Mouse (Mus musculus): ENCODE measurements around the gene Slc35b2. TPM values are rescaled to one million over a fixed set of nuclear protein-coding genes. Genes with fewer than 3 reads are reported as not detected.

The Slc35b2 gene
- polyA plus RNA-seq, 1 experiment, result 22.7 TPM

DNA sequence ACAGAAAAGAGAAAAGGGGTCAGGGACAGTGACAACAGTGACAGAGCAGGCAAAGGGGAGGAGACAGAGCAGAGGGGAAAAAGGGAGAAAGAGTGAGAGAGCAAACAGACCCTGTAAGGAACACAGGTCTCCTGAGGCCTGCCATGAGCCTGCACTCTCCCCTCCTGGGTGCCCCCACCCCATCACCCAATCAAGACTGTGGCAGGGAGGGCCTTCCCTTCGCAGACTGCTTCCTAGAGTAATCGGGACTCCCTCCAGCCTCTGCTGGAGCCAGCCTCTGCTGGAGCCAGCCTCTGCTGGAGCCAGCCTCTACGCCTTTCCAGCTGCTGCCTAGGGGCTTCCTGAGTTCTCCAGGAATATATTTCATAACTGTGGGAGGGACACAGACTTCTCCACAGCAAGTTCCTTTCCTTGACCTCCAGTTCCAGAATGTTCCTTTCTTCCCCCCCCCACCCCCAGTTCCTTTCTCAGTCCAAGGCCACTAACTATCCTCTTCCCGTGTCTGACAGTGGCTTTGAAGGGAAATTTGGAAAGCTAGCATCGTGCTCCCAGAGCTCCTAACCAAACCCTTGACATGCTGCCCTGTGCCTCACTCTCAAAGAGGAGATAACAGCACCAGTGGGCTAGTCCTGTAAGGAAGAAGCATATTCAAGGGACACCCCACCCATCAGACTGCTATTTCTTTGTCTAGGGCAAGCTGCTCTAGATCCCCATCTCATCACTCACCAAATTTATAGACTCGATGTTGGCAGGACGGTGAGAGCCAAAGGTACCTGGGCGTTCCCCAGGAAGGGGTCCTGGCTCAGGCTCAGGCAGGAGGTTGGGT, 29.1 kb downstream of the Slc35b2 start:
- WGBS, result 43% methylated on average over 8 of the region's 8 CpGs
- Histone ChIP-seq H3K4me3 (replicated peaks; ENCODE audit: control insufficient read depth, low read depth, low read length) (peak overlapping the region; percentile 14), H3K4me1 (ENCODE audit: control insufficient read depth, insufficient read depth, low read length) (peaks cover 1% of the 10 kb centered on the region), H3K27ac (ENCODE audit: control insufficient read depth, insufficient read depth, low read depth, low read length, poor library complexity) (peak overlapping the region; percentile 50)
- TF ChIP-seq POLR2A (IDR thresholded peaks at IDR 0.05; ENCODE audit: borderline replicate concordance, control insufficient read depth, low read depth, low read length) (no peak), CTCF (IDR thresholded peaks at IDR 0.05; ENCODE audit: control insufficient read depth, insufficient read depth, low read length) (no peak)

DNA sequence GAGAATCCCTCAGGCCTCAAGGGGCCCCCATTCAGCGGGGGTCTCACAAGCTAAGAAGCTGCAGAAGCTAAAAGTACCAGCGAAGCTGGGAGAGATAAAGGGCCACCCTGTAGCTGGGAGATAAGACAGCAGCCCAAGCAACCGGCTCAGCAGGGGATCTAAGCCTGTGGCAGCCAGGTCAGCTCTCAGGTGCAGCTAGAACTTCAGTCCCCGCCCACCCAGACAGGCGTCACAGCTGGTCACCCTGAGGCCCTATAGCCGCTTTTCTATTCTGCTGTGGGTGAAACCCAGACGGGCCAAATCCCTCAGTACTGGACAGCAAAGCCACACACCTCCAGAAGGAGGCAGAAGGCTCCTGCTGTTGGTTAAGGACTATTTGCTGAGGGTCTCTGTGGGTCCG, 29.8 kb downstream of the Slc35b2 start:
- 44% methylated on average over 8 of the region's 8 CpGs for WGBS

DNA sequence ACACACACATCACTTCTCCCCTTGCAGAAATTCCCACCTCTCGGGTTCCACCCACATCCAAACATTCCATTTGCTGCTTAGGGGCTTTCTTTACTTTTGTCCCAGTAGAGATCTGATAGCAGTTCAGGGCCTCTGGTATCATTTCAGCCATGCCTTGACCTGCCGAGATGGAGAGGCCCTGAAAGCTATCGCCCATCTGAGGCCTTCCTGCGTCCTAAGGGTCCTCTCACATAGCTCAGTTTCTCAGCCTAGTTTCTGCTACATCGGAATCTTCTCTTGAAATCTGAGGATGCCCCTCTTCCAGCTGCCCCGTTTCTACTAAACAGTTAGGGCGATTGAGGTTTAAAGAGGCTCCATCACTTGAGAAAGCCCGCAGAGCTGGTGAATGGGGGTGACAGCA, 30.5 kb downstream of the Slc35b2 start:
- 41% methylated on average over 8 of the region's 8 CpGs for WGBS
- TF ChIP-seq POLR2A (IDR thresholded peaks at IDR 0.05; ENCODE audit: borderline replicate concordance, control insufficient read depth, low read depth, low read length) (no peak), CTCF (IDR thresholded peaks at IDR 0.05; ENCODE audit: control insufficient read depth, insufficient read depth, low read length) (no peak)
- Histone ChIP-seq H3K27ac (ENCODE audit: control insufficient read depth, insufficient read depth, low read depth, low read length, poor library complexity) (peak overlapping the region; percentile 30; the same call in 1 of the 2 replicates), H3K4me3 (replicated peaks; ENCODE audit: control insufficient read depth, low read depth, low read length) (peak overlapping the region; percentile 57), H3K4me1 (ENCODE audit: control insufficient read depth, insufficient read depth, low read length) (peaks cover 1% of the 10 kb centered on the region)

More for the DNA sequence above, 29.8 kb downstream of the Slc35b2 start:
- no peak for TF ChIP-seq CTCF (IDR thresholded peaks at IDR 0.05; ENCODE audit: control insufficient read depth, insufficient read depth, low read length)
- TF ChIP-seq POLR2A (IDR thresholded peaks at IDR 0.05; ENCODE audit: borderline replicate concordance, control insufficient read depth, low read depth, low read length), result no peak
- Histone ChIP-seq H3K27ac (ENCODE audit: control insufficient read depth, insufficient read depth, low read depth, low read length, poor library complexity) (peak overlapping the region; percentile 50), H3K4me3 (replicated peaks; ENCODE audit: control insufficient read depth, low read depth, low read length) (peak overlapping the region; percentile 57), H3K4me1 (ENCODE audit: control insufficient read depth, insufficient read depth, low read length) (peaks cover 1% of the 10 kb centered on the region)

DNA sequence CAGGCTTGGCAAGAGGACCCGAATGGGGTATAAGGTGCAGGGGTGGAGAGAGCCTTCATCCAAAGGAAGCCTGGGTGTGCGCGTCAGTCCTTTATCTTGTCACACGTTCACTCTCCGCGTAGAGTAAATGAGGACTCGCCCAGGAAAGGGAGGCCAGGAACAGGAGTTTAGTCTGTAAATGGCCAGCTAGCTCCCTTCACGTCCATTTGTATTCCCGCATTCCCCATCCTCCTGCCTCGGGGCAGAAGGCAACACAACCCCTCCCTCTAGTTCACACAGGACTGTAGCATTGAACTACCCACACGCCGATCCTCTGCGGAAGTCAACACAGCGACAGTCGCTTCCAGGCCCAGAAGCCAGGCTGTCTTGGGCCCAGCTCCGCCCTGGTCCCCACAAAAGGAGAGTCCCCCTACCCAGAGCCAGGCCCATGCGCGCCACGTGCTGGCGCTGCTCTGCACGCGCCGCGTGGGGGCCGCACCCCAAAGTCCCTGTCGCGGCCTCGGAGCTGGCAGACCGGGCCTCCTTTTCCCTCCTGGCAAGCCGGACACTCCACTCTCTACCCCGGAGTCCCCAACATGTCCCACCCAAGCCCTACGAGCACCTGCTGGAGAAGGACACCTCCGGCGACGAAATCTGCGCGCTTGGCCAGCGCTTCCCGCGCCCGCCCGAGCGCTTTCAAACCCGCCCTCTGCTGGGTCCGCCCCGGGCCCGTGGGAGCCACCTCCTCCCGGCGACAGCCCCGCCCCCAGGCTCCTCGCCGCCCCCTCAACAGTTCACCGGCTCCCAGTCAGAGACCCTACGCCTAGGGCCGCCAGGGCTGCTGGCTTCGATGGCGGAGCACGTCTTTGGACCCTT, 31.4 kb downstream of the Slc35b2 start:
- peak overlapping the region; percentile 46 for H3K27ac ChIP-seq (ENCODE audit: control insufficient read depth, insufficient read depth, low read depth, low read length, poor library complexity)
- peaks cover 1% of the 10 kb centered on the region for H3K4me1 ChIP-seq (ENCODE audit: control insufficient read depth, insufficient read depth, low read length)
- WGBS, result under 1% methylated on average over 58 of the region's 58 CpGs
- peak overlapping the region; percentile 91 for H3K4me3 ChIP-seq (replicated peaks; ENCODE audit: control insufficient read depth, low read depth, low read length)
- TF ChIP-seq CTCF (IDR thresholded peaks at IDR 0.05; ENCODE audit: control insufficient read depth, insufficient read depth, low read length) (no peak), POLR2A (IDR thresholded peaks at IDR 0.05; ENCODE audit: borderline replicate concordance, control insufficient read depth, low read depth, low read length) (peak; percentile 52; the same call in 1 of the 2 replicates)

DNA sequence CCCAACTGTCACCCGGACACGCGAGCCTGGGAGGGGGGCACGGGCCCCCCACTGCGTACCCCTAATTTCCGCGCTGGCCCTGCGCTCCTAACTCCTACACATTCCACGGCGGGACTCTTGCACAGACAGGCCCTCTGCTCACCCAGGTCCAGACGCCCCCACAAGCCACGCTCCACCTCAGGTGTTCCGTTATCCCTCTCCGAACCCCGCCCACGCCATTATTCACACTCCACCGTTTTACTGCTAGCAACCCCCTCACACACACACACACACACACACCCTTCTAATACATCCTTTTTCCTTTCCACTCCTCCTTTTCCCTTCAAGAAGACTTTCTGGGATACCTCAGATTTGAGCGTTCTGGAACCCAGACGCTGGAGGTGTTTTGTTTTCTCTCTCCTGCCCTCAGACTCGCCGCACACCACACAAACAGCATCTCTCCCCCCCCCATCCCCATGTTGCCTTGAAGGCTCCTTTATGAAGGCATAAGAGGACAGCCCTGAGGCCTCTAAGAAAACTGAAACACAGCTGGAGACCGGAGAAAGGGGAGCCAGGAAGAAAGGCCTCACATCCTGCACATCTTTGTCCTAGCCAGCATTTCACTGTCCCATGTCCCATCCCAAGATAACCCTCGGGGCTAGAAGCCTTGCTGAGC, 32.2 kb downstream of the Slc35b2 start:
- H3K27ac ChIP-seq (ENCODE audit: control insufficient read depth, insufficient read depth, low read depth, low read length, poor library complexity), result peak overlapping the region; percentile 21; the same call in 1 of the 2 replicates
- 18% methylated on average over 23 of the region's 23 CpGs for WGBS
- no peak for TF ChIP-seq CTCF (IDR thresholded peaks at IDR 0.05; ENCODE audit: control insufficient read depth, insufficient read depth, low read length)
- TF ChIP-seq POLR2A (IDR thresholded peaks at IDR 0.05; ENCODE audit: borderline replicate concordance, control insufficient read depth, low read depth, low read length), result no peak
- H3K4me3 ChIP-seq (replicated peaks; ENCODE audit: control insufficient read depth, low read depth, low read length), result peak overlapping the region; percentile 91
- H3K4me1 ChIP-seq (ENCODE audit: control insufficient read depth, insufficient read depth, low read length), result peaks cover 1% of the 10 kb centered on the region

DNA sequence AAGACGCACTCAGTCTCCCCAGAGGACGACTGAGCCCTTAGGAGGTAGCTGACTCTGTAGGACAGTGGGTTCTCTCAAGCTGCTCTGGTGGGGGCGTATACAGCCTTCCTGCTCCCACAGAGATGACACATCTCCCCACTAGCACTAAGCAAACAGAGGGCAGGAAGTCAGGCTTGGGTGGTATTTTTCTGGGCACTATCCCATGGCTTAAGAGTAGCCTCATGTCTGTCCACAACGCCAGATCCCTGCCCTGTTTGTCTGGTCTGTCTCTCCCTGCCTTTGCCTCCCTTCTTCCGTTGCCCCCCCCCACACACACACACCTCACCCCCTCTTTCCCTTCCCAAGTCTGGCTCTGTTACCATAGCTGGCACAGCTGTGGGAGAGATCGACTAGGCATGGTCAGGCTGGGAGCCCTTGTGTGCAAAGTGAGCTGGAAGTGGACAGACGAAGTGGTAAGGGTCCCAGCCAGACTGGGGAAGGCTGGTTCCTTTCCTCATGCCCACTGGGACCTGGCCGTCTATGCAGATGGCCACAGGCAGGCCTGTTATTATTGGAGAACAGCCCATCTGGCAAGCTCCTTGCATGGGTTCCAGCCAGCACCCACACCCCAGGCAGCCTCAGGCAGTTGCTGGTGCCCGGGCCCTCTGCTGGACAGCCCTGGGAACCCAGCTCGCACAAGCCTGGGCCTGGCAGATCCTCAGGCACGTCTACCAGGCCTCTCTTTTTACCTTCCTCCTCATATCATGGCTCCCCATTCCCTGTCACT, 33.1 kb downstream of the Slc35b2 start:
- WGBS, result 40% methylated on average over 11 of the region's 11 CpGs
- Histone ChIP-seq H3K4me3 (replicated peaks; ENCODE audit: control insufficient read depth, low read depth, low read length) (no peak overlapping the region), H3K27ac (ENCODE audit: control insufficient read depth, insufficient read depth, low read depth, low read length, poor library complexity) (0 out of 2 replicates have a peak overlapping the region, but pooled peaks have one; percentile 21), H3K4me1 (ENCODE audit: control insufficient read depth, insufficient read depth, low read length) (peaks cover 1% of the 10 kb centered on the region)
- peak; percentile 60 for TF ChIP-seq CTCF (IDR thresholded peaks at IDR 0.05; ENCODE audit: control insufficient read depth, insufficient read depth, low read length)
- no peak for TF ChIP-seq POLR2A (IDR thresholded peaks at IDR 0.05; ENCODE audit: borderline replicate concordance, control insufficient read depth, low read depth, low read length)

DNA sequence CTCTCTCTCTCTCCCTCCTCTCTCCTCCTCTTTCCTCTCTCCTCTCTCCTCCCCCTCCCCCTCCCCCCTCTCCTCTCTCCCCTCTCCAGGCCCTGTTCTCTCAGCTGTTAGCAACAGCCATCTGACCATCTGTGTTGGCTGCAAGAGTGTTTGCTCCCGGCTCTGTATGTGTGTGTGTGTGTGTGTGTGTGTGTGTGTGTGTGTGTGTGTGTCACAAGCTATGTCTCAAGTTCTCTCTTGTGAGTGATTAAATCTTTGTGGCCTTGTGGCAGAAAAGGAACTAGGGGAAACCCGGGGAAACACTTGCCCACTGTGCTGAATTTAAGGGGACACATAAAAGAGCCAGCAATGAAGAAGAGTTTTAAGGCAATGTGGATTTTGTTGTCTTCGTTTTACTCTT, 34.1 kb downstream of the Slc35b2 start:
- no peak overlapping the region for H3K27ac ChIP-seq (ENCODE audit: control insufficient read depth, insufficient read depth, low read depth, low read length, poor library complexity)
- peaks cover 1% of the 10 kb centered on the region for H3K4me1 ChIP-seq (ENCODE audit: control insufficient read depth, insufficient read depth, low read length)
- WGBS, result 8% methylated on average over 3 of the region's 3 CpGs

More for the DNA sequence above, 34.1 kb downstream of the Slc35b2 start:
- no peak for TF ChIP-seq CTCF (IDR thresholded peaks at IDR 0.05; ENCODE audit: control insufficient read depth, insufficient read depth, low read length)
- no peak for TF ChIP-seq POLR2A (IDR thresholded peaks at IDR 0.05; ENCODE audit: borderline replicate concordance, control insufficient read depth, low read depth, low read length)
- H3K4me3 ChIP-seq (replicated peaks; ENCODE audit: control insufficient read depth, low read depth, low read length), result no peak overlapping the region
